Mouse (Mus musculus) left cerebral cortex, postnatal 36 days (tissue): Measurements from ENCODE around the gene S1pr5. TPM values are rescaled to one million over a fixed set of nuclear protein-coding genes. Genes with fewer than 3 reads are reported as not detected.
"Not testable (repeated sequence)": the region's sequence is repeated elsewhere in the genome, so short reads cannot be mapped to it uniquely, and the experiment has no call there.

Source experiments
- DNase-seq, 2 experiments: peaks; one replicate each; pipeline ENCODE4 v3.0.0; 2021 to 2022; ENCODE audit warnings: low spot score in 2 of 2, mixed read lengths in 1 of 2
- intact Hi-C: fragments of 180-260 bp; cut with DNase I; formaldehyde crosslinking; loops from one replicate; pipeline ENCODE4 v1.15.1; 2025
- total RNA-seq, 2 experiments: library from RNA; stranded (reverse); gene quantifications; 2 replicates each; pipeline ENCODE4 v1.2.3; 2021

The S1pr5 gene
- total RNA-seq = 10 to 100 TPM in 1 of 2 experiments, 1 to 10 TPM in 1; 6.6 to 14.2 TPM

- intact Hi-C loops = no loop called here
Measured at GRCm38 (mm10) chr9:21248326-21248725, at the start of gene S1pr5. Gene S1pr5, minus strand, starts transcription at chr9:21248443.

GRCm38 (mm10) chr9:21292271-21292670 lies 44.0 kb upstream of the S1pr5 start:
- DNase-seq = no peak
- intact Hi-C loops = no loop called here

More at GRCm38 (mm10) chr9:21248326-21248725, at the start of gene S1pr5:
- no peak for DNase-seq

- DNase-seq, intact Hi-C loops: not testable (repeated sequence)
Measured at GRCm38 (mm10) chr9:21291868-21292267, 43.6 kb upstream of the S1pr5 start.

GRCm38 (mm10) chr9:21291022-21291787 lies 43.0 kb upstream of the S1pr5 start, which contains the start of gene Cdkn2d:
Gene Cdkn2d, minus strand, starts transcription at chr9:21291407.
- intact Hi-C loops = no loop called here
- DNase-seq = peak; percentile 99 to 100

GRCm38 (mm10) chr9:21290589-21290988 lies 42.3 kb upstream of the S1pr5 start:
- intact Hi-C loops = no loop called here
- no peak for DNase-seq

- no peak for DNase-seq
Measured at GRCm38 (mm10) chr9:21289337-21289671, 41.1 kb upstream of the S1pr5 start.

GRCm38 (mm10) chr9:21288404-21289336 lies 40.4 kb upstream of the S1pr5 start:
- intact Hi-C loops = no loop called here
- no peak for DNase-seq

More at GRCm38 (mm10) chr9:21289337-21289671, 41.1 kb upstream of the S1pr5 start:
- intact Hi-C loops = no loop called here

- peak; percentile 97 for DNase-seq
- intact Hi-C loops = no loop called here
Measured at GRCm38 (mm10) chr9:21287571-21288402, 39.5 kb upstream of the S1pr5 start, which contains the start of gene Kri1. Gene Kri1, minus strand, starts transcription at chr9:21287969.

GRCm38 (mm10) chr9:21286753-21287152 lies 38.5 kb upstream of the S1pr5 start:
- no peak for DNase-seq
- intact Hi-C loops = no loop called here

- DNase-seq = no peak
- intact Hi-C loops = no loop called here
Measured at GRCm38 (mm10) chr9:21283994-21284393, 35.8 kb upstream of the S1pr5 start.

GRCm38 (mm10) chr9:21283591-21283990 lies 35.3 kb upstream of the S1pr5 start:
- intact Hi-C loops = no loop called here
- no peak for DNase-seq

- intact Hi-C loops = no loop called here
Measured at GRCm38 (mm10) chr9:21277776-21278175, 29.5 kb upstream of the S1pr5 start.

GRCm38 (mm10) chr9:21276307-21276706 lies 28.1 kb upstream of the S1pr5 start:
- intact Hi-C loops = no loop called here
- no peak for DNase-seq

More at GRCm38 (mm10) chr9:21277776-21278175, 29.5 kb upstream of the S1pr5 start:
- DNase-seq = no peak

- no peak for DNase-seq
- intact Hi-C loops = no loop called here
Measured at GRCm38 (mm10) chr9:21275727-21276126, 27.5 kb upstream of the S1pr5 start.

GRCm38 (mm10) chr9:21275013-21275710 lies 26.9 kb upstream of the S1pr5 start:
- DNase-seq = no peak
- intact Hi-C loops = no loop called here

GRCm38 (mm10) chr9:21274336-21274735 lies 26.1 kb upstream of the S1pr5 start:
- intact Hi-C loops = no loop called here
- DNase-seq = no peak

GRCm38 (mm10) chr9:21273520-21274228 lies 25.4 kb upstream of the S1pr5 start:
- DNase-seq = no peak

GRCm38 (mm10) chr9:21273094-21273493 lies 24.9 kb upstream of the S1pr5 start:
- no peak for DNase-seq
- intact Hi-C loops = no loop called here

More at GRCm38 (mm10) chr9:21273520-21274228, 25.4 kb upstream of the S1pr5 start:
- intact Hi-C loops = no loop called here
